Mouse (Mus musculus): ENCODE data around the gene Erbin. TPM values are rescaled to one million over a fixed set of nuclear protein-coding genes. Genes with fewer than 3 reads are reported as not detected.

The Erbin gene
- polyA plus RNA-seq, 1 experiment from 2014 or later, result 10.3 TPM

- Histone ChIP-seq H3K4me3 (no peak overlapping the region), H3K4me1 (replicated peaks) (peaks cover 17% of the 10 kb centered on the region), H3K36me3 (no peaks in the 10 kb centered on the region), H3K9me3 (replicated peaks) (no peaks in the 10 kb centered on the region), H3K27me3 (no peaks in the 10 kb centered on the region), H3K4me2 (no peak overlapping the region), H3K27ac (no peak overlapping the region), H3K9ac (no peak overlapping the region)
- ATAC-seq (replicated peaks; ENCODE audit: insufficient number of reproducible peaks, insufficient read depth, low FRiP score, low read depth), result no peak
- 74% methylated on average over 1 of the region's 1 CpGs for WGBS
Measured at GRCm38 (mm10) chr13:103910598-103910997, 9.7 kb downstream of the Erbin start.

DNA sequence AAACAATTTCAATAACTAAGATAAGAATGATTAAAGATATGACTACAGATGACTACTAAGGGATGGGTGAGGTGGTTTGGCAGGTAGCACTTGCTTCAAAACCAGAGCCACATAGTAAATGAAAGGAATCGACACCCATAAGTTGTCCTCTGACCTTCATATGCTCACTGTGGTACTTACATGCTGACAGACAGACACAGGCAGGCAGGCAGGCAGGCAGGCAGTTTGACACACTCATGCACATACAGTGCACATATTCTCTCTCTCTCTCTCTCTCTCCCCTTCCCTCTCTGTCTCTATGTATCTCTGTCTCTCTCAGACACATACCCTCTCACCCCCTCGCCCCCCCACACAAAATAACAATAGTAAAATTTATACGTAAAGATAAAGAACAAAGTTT, 10.4 kb downstream of the Erbin start:
- no peak overlapping the region; the same call in 1 of the 2 replicates for H3K27ac ChIP-seq
- WGBS, result 58% methylated on average over 3 of the region's 3 CpGs

GRCm38 (mm10) chr13:103900015-103900414, 20.3 kb downstream of the Erbin start:
- no peak for ATAC-seq (replicated peaks; ENCODE audit: insufficient number of reproducible peaks, insufficient read depth, low FRiP score, low read depth)
- no peak overlapping the region for H3K27ac ChIP-seq
- 75% methylated on average over 1 of the region's 1 CpGs for WGBS
- no peaks in the 10 kb centered on the region for H3K9me3 ChIP-seq (replicated peaks)
- no peaks in the 10 kb centered on the region for H3K36me3 ChIP-seq
- H3K4me2 ChIP-seq, result no peak overlapping the region
- H3K4me1 ChIP-seq (replicated peaks), result no peaks in the 10 kb centered on the region
- H3K27me3 ChIP-seq, result no peaks in the 10 kb centered on the region
- no peak overlapping the region for H3K9ac ChIP-seq
- H3K4me3 ChIP-seq, result no peak overlapping the region

More for the DNA sequence above, 10.4 kb downstream of the Erbin start:
- H3K36me3 ChIP-seq, result no peaks in the 10 kb centered on the region
- H3K4me1 ChIP-seq (replicated peaks), result peaks cover 17% of the 10 kb centered on the region
- H3K9ac ChIP-seq, result no peak overlapping the region
- no peak for ATAC-seq (replicated peaks; ENCODE audit: insufficient number of reproducible peaks, insufficient read depth, low FRiP score, low read depth)
- H3K4me2 ChIP-seq, result no peak overlapping the region
- no peak overlapping the region for H3K4me3 ChIP-seq
- H3K9me3 ChIP-seq (replicated peaks), result no peaks in the 10 kb centered on the region
- H3K27me3 ChIP-seq, result no peaks in the 10 kb centered on the region

DNA sequence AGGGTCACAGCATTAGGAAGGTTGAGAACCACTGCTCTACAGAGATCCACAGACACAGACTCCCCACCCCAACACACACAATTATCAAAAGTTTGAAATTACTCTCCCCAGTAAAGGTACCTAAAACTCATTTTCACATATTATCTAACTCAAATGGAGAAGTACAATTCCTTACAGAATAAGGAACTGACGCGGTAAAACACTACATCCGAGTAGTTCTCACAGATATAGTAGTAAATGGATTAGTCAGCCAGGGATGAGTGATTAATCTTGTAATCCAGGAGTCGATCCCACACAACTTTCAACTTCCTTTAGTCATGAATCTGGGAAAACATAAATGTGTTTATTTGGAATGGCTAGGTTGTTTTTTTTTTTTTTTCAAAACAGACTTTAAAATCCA, 22.7 kb downstream of the Erbin start:
- Histone ChIP-seq H3K36me3 (no peaks in the 10 kb centered on the region), H3K4me1 (replicated peaks) (no peaks in the 10 kb centered on the region; the same call in 1 of the 2 replicates), H3K4me2 (no peak overlapping the region), H3K27me3 (no peaks in the 10 kb centered on the region), H3K9ac (no peak overlapping the region), H3K9me3 (replicated peaks) (no peaks in the 10 kb centered on the region), H3K4me3 (no peak overlapping the region), H3K27ac (no peak overlapping the region)
- ATAC-seq (replicated peaks; ENCODE audit: insufficient number of reproducible peaks, insufficient read depth, low FRiP score, low read depth), result no peak
- 94% methylated on average over 4 of the region's 4 CpGs for WGBS

DNA sequence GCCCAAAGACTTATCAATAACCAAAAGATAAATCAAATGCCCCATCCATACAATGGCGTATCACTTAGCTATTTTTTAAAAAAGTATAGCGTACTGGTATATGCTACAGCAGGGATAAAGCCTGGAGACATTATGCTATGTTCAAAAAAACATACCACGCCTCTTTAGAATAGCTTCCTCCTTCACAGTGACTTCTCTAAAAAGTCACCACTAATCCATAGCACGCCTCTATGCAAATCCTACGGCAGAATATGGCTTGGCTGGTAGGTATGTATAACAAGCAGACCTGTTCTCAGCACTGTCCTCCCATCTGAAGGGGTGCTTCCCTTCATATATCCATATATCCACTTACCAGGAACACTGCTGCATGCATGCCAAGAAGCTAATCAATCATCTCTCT, 27.2 kb downstream of the Erbin start:
- Histone ChIP-seq H3K9ac (no peak overlapping the region), H3K4me3 (no peak overlapping the region), H3K9me3 (replicated peaks) (no peaks in the 10 kb centered on the region), H3K27me3 (no peaks in the 10 kb centered on the region), H3K4me1 (replicated peaks) (peaks cover 8% of the 10 kb centered on the region), H3K27ac (no peak overlapping the region), H3K36me3 (no peaks in the 10 kb centered on the region), H3K4me2 (no peak overlapping the region)
- WGBS, result 92% methylated on average over 5 of the region's 5 CpGs
- no peak for ATAC-seq (replicated peaks; ENCODE audit: insufficient number of reproducible peaks, insufficient read depth, low FRiP score, low read depth)

DNA sequence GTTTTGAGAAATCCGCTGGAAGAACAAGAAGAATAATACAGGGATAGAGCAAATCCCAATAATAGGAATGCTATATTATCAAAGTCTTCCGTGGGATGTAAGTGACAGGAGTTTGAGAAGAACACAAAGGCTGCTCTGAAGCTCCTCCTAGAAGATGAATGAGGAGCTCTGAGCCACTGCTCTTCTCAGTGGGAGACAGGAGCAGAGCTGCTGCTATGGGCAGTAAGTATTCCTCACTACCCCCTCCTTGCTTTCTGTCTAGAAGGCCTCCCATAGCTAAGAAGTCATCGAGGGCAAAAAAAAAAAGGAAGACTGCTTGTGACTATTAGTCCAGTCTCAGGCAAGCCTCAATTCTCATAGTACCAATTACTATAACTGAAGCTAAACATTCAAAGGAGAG, 30.3 kb downstream of the Erbin start:
- no peak overlapping the region for H3K9ac ChIP-seq
- no peak overlapping the region for H3K27ac ChIP-seq
- no peak overlapping the region for H3K4me3 ChIP-seq
- H3K36me3 ChIP-seq, result no peaks in the 10 kb centered on the region; the same call in 1 of the 2 replicates
- H3K4me1 ChIP-seq (replicated peaks), result peaks cover 8% of the 10 kb centered on the region
- no peaks in the 10 kb centered on the region for H3K27me3 ChIP-seq
- 49% methylated on average over 3 of the region's 3 CpGs for WGBS
- ATAC-seq (replicated peaks; ENCODE audit: insufficient number of reproducible peaks, insufficient read depth, low FRiP score, low read depth), result no peak
- H3K4me2 ChIP-seq, result no peak overlapping the region
- H3K9me3 ChIP-seq (replicated peaks), result no peaks in the 10 kb centered on the region

DNA sequence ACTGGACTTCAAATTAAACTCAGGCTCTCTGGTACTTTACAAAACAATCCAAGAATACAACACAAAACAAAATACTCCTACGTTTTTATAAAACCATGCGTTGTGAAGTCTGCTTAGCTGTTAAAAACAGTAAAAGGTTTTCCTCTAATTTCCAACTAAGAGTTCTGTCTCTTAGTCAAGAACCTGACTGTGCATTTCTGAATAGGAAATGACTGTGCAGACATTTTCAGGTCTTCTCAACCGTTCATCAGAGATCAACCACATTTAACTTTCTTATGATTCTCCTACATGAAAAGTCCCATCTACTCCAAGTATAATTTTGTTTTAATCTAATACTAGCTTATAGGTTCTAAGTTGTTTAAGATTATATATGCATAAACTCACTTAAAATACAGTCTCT, 33.8 kb downstream of the Erbin start:
- Histone ChIP-seq H3K27me3 (no peaks in the 10 kb centered on the region), H3K4me1 (replicated peaks) (peaks cover 8% of the 10 kb centered on the region), H3K4me3 (no peak overlapping the region), H3K27ac (no peak overlapping the region), H3K36me3 (no peaks in the 10 kb centered on the region; the same call in 1 of the 2 replicates), H3K9ac (no peak overlapping the region), H3K4me2 (no peak overlapping the region), H3K9me3 (replicated peaks) (no peaks in the 10 kb centered on the region)
- WGBS, result 85% methylated on average over 3 of the region's 3 CpGs
- no peak for ATAC-seq (replicated peaks; ENCODE audit: insufficient number of reproducible peaks, insufficient read depth, low FRiP score, low read depth)

DNA sequence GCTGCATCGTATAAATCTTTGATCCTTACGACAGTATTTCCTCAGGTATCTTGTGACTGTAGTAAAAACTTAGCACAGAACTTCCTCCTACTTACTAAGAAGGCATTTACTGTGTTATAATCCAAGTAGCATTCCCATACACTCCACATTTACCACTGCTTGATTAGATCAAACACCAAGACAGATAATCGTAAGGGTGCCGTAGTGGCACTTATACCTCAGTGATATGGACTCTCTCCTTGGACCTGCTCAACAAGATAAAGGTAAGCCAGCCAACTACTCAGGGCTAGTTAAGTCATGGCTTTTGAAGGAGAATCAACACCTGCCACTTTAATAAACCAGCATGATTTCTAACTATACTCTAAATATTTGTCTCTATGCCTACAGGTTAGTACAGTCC, 39.1 kb downstream of the Erbin start:
- Histone ChIP-seq H3K9me3 (replicated peaks) (no peaks in the 10 kb centered on the region), H3K4me3 (no peak overlapping the region), H3K36me3 (no peaks in the 10 kb centered on the region; the same call in 1 of the 2 replicates), H3K9ac (no peak overlapping the region), H3K27me3 (no peaks in the 10 kb centered on the region), H3K4me2 (no peak overlapping the region), H3K4me1 (replicated peaks) (no peaks in the 10 kb centered on the region), H3K27ac (no peak overlapping the region)
- ATAC-seq (replicated peaks; ENCODE audit: insufficient number of reproducible peaks, insufficient read depth, low FRiP score, low read depth), result no peak
- 82% methylated on average over 4 of the region's 4 CpGs for WGBS

- ATAC-seq (replicated peaks; ENCODE audit: insufficient number of reproducible peaks, insufficient read depth, low FRiP score, low read depth), result no peak
- Histone ChIP-seq H3K9me3 (replicated peaks) (no peaks in the 10 kb centered on the region), H3K4me2 (no peak overlapping the region), H3K27ac (no peak overlapping the region), H3K4me1 (replicated peaks) (no peaks in the 10 kb centered on the region), H3K27me3 (no peaks in the 10 kb centered on the region), H3K9ac (no peak overlapping the region), H3K4me3 (no peak overlapping the region), H3K36me3 (no peaks in the 10 kb centered on the region; the same call in 1 of the 2 replicates)
Measured at GRCm38 (mm10) chr13:103876743-103877142, 43.6 kb downstream of the Erbin start.

GRCm38 (mm10) chr13:103875823-103876514, 44.3 kb downstream of the Erbin start:
- 71% methylated on average over 6 of the region's 6 CpGs for WGBS
- Histone ChIP-seq H3K4me1 (replicated peaks) (no peaks in the 10 kb centered on the region), H3K36me3 (no peaks in the 10 kb centered on the region; the same call in 1 of the 2 replicates)

DNA sequence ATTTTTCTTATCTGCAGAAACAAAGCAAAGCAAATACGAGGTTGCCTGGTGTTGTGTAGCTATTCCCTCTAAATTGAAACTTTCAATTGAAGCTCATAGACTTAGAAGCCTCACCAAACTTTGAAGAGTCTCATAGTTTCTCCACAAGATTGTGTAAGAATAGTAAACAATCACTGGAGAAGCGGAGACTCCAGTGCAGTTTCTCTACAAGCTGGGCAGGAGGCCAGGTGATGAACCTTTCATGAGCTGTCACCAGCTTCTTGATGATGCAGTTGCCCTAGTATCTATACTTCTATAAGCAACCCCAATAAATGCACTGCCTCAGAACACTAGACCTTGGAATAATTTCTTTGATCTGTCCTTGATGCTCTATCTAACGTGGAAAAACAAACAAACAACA, 49.5 kb downstream of the Erbin start:
- no peak for ATAC-seq (replicated peaks; ENCODE audit: insufficient number of reproducible peaks, insufficient read depth, low FRiP score, low read depth)
- Histone ChIP-seq H3K27me3 (no peaks in the 10 kb centered on the region), H3K27ac (no peak overlapping the region), H3K9ac (no peak overlapping the region), H3K9me3 (replicated peaks) (no peaks in the 10 kb centered on the region), H3K4me2 (no peak overlapping the region), H3K36me3 (peaks cover 8% of the 10 kb centered on the region), H3K4me1 (replicated peaks) (peaks cover 6% of the 10 kb centered on the region), H3K4me3 (no peak overlapping the region)
- WGBS, result 70% methylated on average over 3 of the region's 3 CpGs

More at GRCm38 (mm10) chr13:103875823-103876514, 44.3 kb downstream of the Erbin start:
- Histone ChIP-seq H3K9me3 (replicated peaks) (no peaks in the 10 kb centered on the region), H3K27me3 (no peaks in the 10 kb centered on the region), H3K4me3 (no peak overlapping the region), H3K9ac (no peak overlapping the region), H3K4me2 (no peak overlapping the region), H3K27ac (no peak overlapping the region)
- no peak for ATAC-seq (replicated peaks; ENCODE audit: insufficient number of reproducible peaks, insufficient read depth, low FRiP score, low read depth)

- ATAC-seq (replicated peaks; ENCODE audit: insufficient number of reproducible peaks, insufficient read depth, low FRiP score, low read depth), result no peak
- no peaks in the 10 kb centered on the region for H3K9me3 ChIP-seq (replicated peaks)
- H3K9ac ChIP-seq, result no peak overlapping the region
- no peak overlapping the region for H3K4me2 ChIP-seq
- H3K27ac ChIP-seq, result no peak overlapping the region
- peaks cover 8% of the 10 kb centered on the region for H3K36me3 ChIP-seq
- no peak overlapping the region for H3K4me3 ChIP-seq
- H3K27me3 ChIP-seq, result no peaks in the 10 kb centered on the region
- H3K4me1 ChIP-seq (replicated peaks), result peaks cover 6% of the 10 kb centered on the region
- WGBS, result 90% methylated on average over 1 of the region's 1 CpGs
Measured at GRCm38 (mm10) chr13:103870117-103870516, 50.2 kb downstream of the Erbin start.
